Mouse (Mus musculus) spleen, postnatal 4 days (tissue): ENCODE data around the gene Gm21776.
"Not testable (repeated sequence)": the region's sequence is repeated elsewhere in the genome, so short reads cannot be mapped to it uniquely, and the experiment has no call there.

Experiments used
- DNase-seq, 2 experiments: peaks; one replicate each; pipeline ENCODE4 v3.0.0; 2022; ENCODE audit warnings: low spot score in 2 of 2

The Gm21776 gene

DNA sequence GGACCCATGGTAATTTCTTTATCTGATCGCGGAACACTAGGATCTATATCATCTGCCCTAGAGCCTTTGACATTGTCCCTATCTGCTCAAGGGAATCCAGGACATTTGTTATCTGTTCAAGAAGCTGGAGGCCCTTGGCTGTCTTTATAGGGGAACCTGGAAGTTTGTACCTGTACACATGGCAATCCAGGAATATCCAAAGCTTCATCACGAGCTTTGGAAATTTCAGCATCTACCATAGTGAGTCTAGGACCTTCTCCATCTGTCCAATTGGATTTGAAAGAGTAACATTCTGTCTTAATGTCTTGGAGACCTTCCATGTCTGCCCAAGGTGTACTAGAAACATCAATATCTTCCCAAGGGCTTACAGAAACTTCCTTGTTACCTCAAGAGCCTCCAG, at the start of gene Gm21776:
Gene Gm21776, plus strand, starts transcription at position 301 of the 400 bp plus-strand sequence.
- DNase-seq = not testable (repeated sequence)
